Mouse (Mus musculus): ENCODE data around the gene Aamp.

Aamp gene

GRCm38 (mm10) chr1:74281372-74281771, 3.2 kb downstream of the Aamp start:
- DNase-seq = no peak

GRCm38 (mm10) chr1:74280591-74281325, 3.8 kb downstream of the Aamp start:
- no peak for DNase-seq

GRCm38 (mm10) chr1:74278988-74279387, 5.5 kb downstream of the Aamp start:
- DNase-seq = no peak

GRCm38 (mm10) chr1:74278538-74278937, 6.0 kb downstream of the Aamp start, which contains the start of gene Gpbar1:
TSS of gene Gpbar1 (plus strand) at chr1:74278550.
- DNase-seq = no peak

- peak; percentile 81 for DNase-seq
These were observed 6.5 kb downstream of the Aamp start for GRCm38 (mm10) chr1:74277883-74278537.

GRCm38 (mm10) chr1:74277041-74277440, 7.5 kb downstream of the Aamp start:
- no peak for DNase-seq

GRCm38 (mm10) chr1:74275015-74275414, 9.5 kb downstream of the Aamp start:
- DNase-seq = no peak

- no peak for DNase-seq
These were observed 12.9 kb downstream of the Aamp start for GRCm38 (mm10) chr1:74271659-74272058.

- no peak for DNase-seq
These were observed 15.8 kb downstream of the Aamp start for GRCm38 (mm10) chr1:74268750-74269149.

GRCm38 (mm10) chr1:74262510-74262909, 22.0 kb downstream of the Aamp start:
- DNase-seq = no peak

- no peak for DNase-seq
These were observed 27.8 kb downstream of the Aamp start for GRCm38 (mm10) chr1:74256782-74257181.

GRCm38 (mm10) chr1:74255704-74256345, 28.7 kb downstream of the Aamp start:
- no peak for DNase-seq

GRCm38 (mm10) chr1:74250096-74250495, 34.4 kb downstream of the Aamp start:
- no peak for DNase-seq

GRCm38 (mm10) chr1:74249331-74249980, 35.1 kb downstream of the Aamp start:
- peak; percentile 89 for DNase-seq

- peak; percentile 73 for DNase-seq
These were observed 35.7 kb downstream of the Aamp start for GRCm38 (mm10) chr1:74248799-74249198.

GRCm38 (mm10) chr1:74245525-74245924, 39.0 kb downstream of the Aamp start:
- DNase-seq = no peak

GRCm38 (mm10) chr1:74240832-74241231, 43.7 kb downstream of the Aamp start:
- no peak for DNase-seq

- DNase-seq = no peak
These were observed 44.2 kb downstream of the Aamp start for GRCm38 (mm10) chr1:74240311-74240710.

GRCm38 (mm10) chr1:74239618-74240017, 44.9 kb downstream of the Aamp start:
- no peak for DNase-seq

GRCm38 (mm10) chr1:74239162-74239561, 45.4 kb downstream of the Aamp start:
- no peak for DNase-seq

- DNase-seq = no peak
These were observed 46.4 kb downstream of the Aamp start for GRCm38 (mm10) chr1:74238136-74238535.

- no peak for DNase-seq
These were observed 46.9 kb downstream of the Aamp start for GRCm38 (mm10) chr1:74237671-74238070.

- DNase-seq = peak; percentile 48
These were observed 47.8 kb downstream of the Aamp start for GRCm38 (mm10) chr1:74236590-74237317.

Measured in kidney, adult 9 months (tissue).